Mouse (Mus musculus): Measurements from ENCODE around the gene Mknk2. TPM values are rescaled to one million over a fixed set of nuclear protein-coding genes. Genes with fewer than 3 reads are reported as not detected.

The Mknk2 gene
- total and polyA plus RNA-seq, 3 experiments: 47.4 to 184 (median 87.1) TPM

GRCm38 (mm10) chr10:80696502-80697392 is 18.8 kb upstream of the Mknk2 start:
- TF ChIP-seq ZC3H11A (IDR thresholded peaks at IDR 0.05; ENCODE audit: low read depth, low read length) (no peak), CTCF (IDR thresholded peaks at IDR 0.05 in 2 of 3, conservative IDR thresholded peaks at IDR 0.05 in 1 of 3; ENCODE audit: control insufficient read depth in 1 of 3, insufficient read depth in 1 of 3, low read depth in 2 of 3, low read length in 3 of 3, poor library complexity in 1 of 3, severe bottlenecking in 1 of 3) (no peak), RAD21 (IDR thresholded peaks at IDR 0.05; ENCODE audit: low read depth, low read length) (no peak), MXI1 (IDR thresholded peaks at IDR 0.05; ENCODE audit: low read depth, low read length) (0 out of 2 replicates have a peak, but pooled peaks have one; percentile 30), SIN3A (IDR thresholded peaks at IDR 0.05; ENCODE audit: low read length) (peak; percentile 57; the same call in 1 of the 2 replicates), CHD1 (IDR thresholded peaks at IDR 0.05; ENCODE audit: low read depth, low read length) (no peak), MYB (IDR thresholded peaks at IDR 0.05; ENCODE audit: low read depth, low read length) (peak; percentile 84), UBTF (IDR thresholded peaks at IDR 0.05; ENCODE audit: borderline replicate concordance, insufficient read depth, low read depth, low read length) (0 out of 2 replicates have a peak, but pooled peaks have one; percentile 45), MAFK (IDR thresholded peaks at IDR 0.05; ENCODE audit: borderline replicate concordance, low read depth, low read length) (no peak), ZKSCAN1 (IDR thresholded peaks at IDR 0.05; ENCODE audit: low read depth, low read length) (no peak), HCFC1 (IDR thresholded peaks at IDR 0.05; ENCODE audit: low read depth, low read length) (no peak; the same call in 1 of the 2 replicates), USF2 (IDR thresholded peaks at IDR 0.05; ENCODE audit: borderline replicate concordance in 1 of 2, insufficient read depth in 1 of 2, low read depth in 1 of 2, low read length in 2 of 2) (no peak), NRF1 (IDR thresholded peaks at IDR 0.05; ENCODE audit: insufficient read depth, low read depth, low read length, poor library complexity, severe bottlenecking) (no peak), ETS1 (IDR thresholded peaks at IDR 0.05; ENCODE audit: low read depth, low read length) (peak; percentile 50; the same call in 1 of the 2 replicates), TBP (IDR thresholded peaks at IDR 0.05; ENCODE audit: low read depth, low read length) (peak; percentile 85), KAT2A (conservative IDR thresholded peaks at IDR 0.05; ENCODE audit: low read depth, low read length) (no peak), POLR2A (IDR thresholded peaks at IDR 0.05; ENCODE audit: control insufficient read depth in 1 of 2, insufficient read depth in 1 of 2, low read depth in 1 of 2, low read length in 2 of 2, poor library complexity in 1 of 2) (peak in 1 of 2 experiments; percentile 47; a peak in 1 of 4 replicates), MEF2A (IDR thresholded peaks at IDR 0.05; ENCODE audit: extremely low read depth, insufficient replicate concordance, low read depth, low read length, poor library complexity, severe bottlenecking) (no peak), POLR2AphosphoS5 (IDR thresholded peaks at IDR 0.05; ENCODE audit: borderline replicate concordance, low read depth, low read length) (no peak), NELFE (IDR thresholded peaks at IDR 0.05; ENCODE audit: low read depth, low read length) (peak; percentile 36; the same call in 1 of the 2 replicates), EP300 (IDR thresholded peaks at IDR 0.05; ENCODE audit: low read depth in 1 of 2, low read length in 2 of 2) (peak; percentile 49 to 80), GATA1 (IDR thresholded peaks at IDR 0.05; ENCODE audit: low read depth, low read length) (peak; percentile 26; the same call in 1 of the 2 replicates), POLR2AphosphoS2 (IDR thresholded peaks at IDR 0.05; ENCODE audit: low read length) (no peak), MAZ (IDR thresholded peaks at IDR 0.05; ENCODE audit: low read depth, low read length) (0 out of 2 replicates have a peak, but pooled peaks have one; percentile 13), ZMIZ1 (IDR thresholded peaks at IDR 0.05; ENCODE audit: low read depth, low read length) (no peak), USF1 (IDR thresholded peaks at IDR 0.05; ENCODE audit: low read depth, low read length) (no peak), TAL1 (IDR thresholded peaks at IDR 0.05; ENCODE audit: low read length) (no peak), BHLHE40 (IDR thresholded peaks at IDR 0.05; ENCODE audit: borderline replicate concordance, low read depth, low read length) (0 out of 2 replicates have a peak, but pooled peaks have one; percentile 21), GABPA (IDR thresholded peaks at IDR 0.05; ENCODE audit: low read depth, low read length) (no peak)
- peaks cover 40 to 81% of the 10 kb centered on the region in 2 experiments for H3K4me1 ChIP-seq (ENCODE audit: control insufficient read depth in 1 of 2, insufficient read depth in 2 of 2, low read length in 2 of 2)
- H3K9ac ChIP-seq (ENCODE audit: control insufficient read depth, low read depth, low read length, poor library complexity, severe bottlenecking): peak overlapping the region; percentile 63
- peak; percentile 68 for DNase-seq (ENCODE audit: low read depth, low spot score)
- H3K27me3 ChIP-seq (ENCODE audit: control insufficient read depth in 1 of 2, insufficient read depth in 2 of 2, low read length in 2 of 2): no peaks in the 10 kb centered on the region
- H3K4me3 ChIP-seq (ENCODE audit: control insufficient read depth in 1 of 2, insufficient read depth in 1 of 2, low read depth in 2 of 2, low read length in 2 of 2): peak overlapping the region; percentile 5 to 13; a peak in 3 of 4 replicates
- H3K36me3 ChIP-seq (ENCODE audit: control insufficient read depth in 1 of 2, insufficient read depth in 2 of 2, low read length in 2 of 2): peaks cover 0 to 60% of the 10 kb centered on the region in 2 experiments; a peak in 2 of 4 replicates
- no peaks in the 10 kb centered on the region for H3K9me3 ChIP-seq (replicated peaks; ENCODE audit: insufficient read depth, low read length)
- H3K79me2 ChIP-seq (ENCODE audit: control insufficient read depth, insufficient read depth, low read length, poor library complexity): peaks cover 4% of the 10 kb centered on the region
- peak overlapping the region; percentile 94 for H3K27ac ChIP-seq (ENCODE audit: control insufficient read depth, low read depth, low read length)

Data from MEL (cell line).